Mouse (Mus musculus) cerebellum, adult 11 months (tissue): ENCODE data around the gene Rita1.

ENCODE experiments used
- DNase-seq: peaks from one replicate; pipeline ENCODE4 v3.0.0; 2022

Gene Rita1

GRCm38 (mm10) chr5:120570289-120570897, 42.0 kb downstream of the Rita1 start:
- DNase-seq, result no peak

GRCm38 (mm10) chr5:120569791-120570190, 42.6 kb downstream of the Rita1 start:
- DNase-seq, result no peak

- no peak for DNase-seq
Measured at GRCm38 (mm10) chr5:120568964-120569363, 43.4 kb downstream of the Rita1 start.

- DNase-seq, result peak; percentile 56
Measured at GRCm38 (mm10) chr5:120568336-120568768, 44.0 kb downstream of the Rita1 start.

GRCm38 (mm10) chr5:120567761-120568211, 44.6 kb downstream of the Rita1 start:
- DNase-seq, result peak; percentile 54

GRCm38 (mm10) chr5:120567253-120567701, 45.1 kb downstream of the Rita1 start:
- peak; percentile 51 for DNase-seq

GRCm38 (mm10) chr5:120566681-120567252, 45.6 kb downstream of the Rita1 start:
- peak; percentile 55 for DNase-seq

- DNase-seq, result peak; percentile 87
Measured at GRCm38 (mm10) chr5:120566101-120566500, 46.3 kb downstream of the Rita1 start.

- DNase-seq, result peak; percentile 33
Measured at GRCm38 (mm10) chr5:120565171-120565905, 47.1 kb downstream of the Rita1 start.

GRCm38 (mm10) chr5:120563914-120564311, 48.5 kb downstream of the Rita1 start:
- DNase-seq, result no peak

GRCm38 (mm10) chr5:120562956-120563913, 49.2 kb downstream of the Rita1 start:
- DNase-seq, result peak; percentile 34

- peak; percentile 78 for DNase-seq
Measured at GRCm38 (mm10) chr5:120560616-120561311, 51.6 kb downstream of the Rita1 start.

- DNase-seq, result peak; percentile 51
Measured at GRCm38 (mm10) chr5:120560129-120560615, 52.2 kb downstream of the Rita1 start.

GRCm38 (mm10) chr5:120558762-120559161, 53.6 kb downstream of the Rita1 start:
- DNase-seq, result no peak

- DNase-seq, result no peak
Measured at GRCm38 (mm10) chr5:120558041-120558440, 54.3 kb downstream of the Rita1 start.

- DNase-seq, result no peak
Measured at GRCm38 (mm10) chr5:120555871-120556270, 56.5 kb downstream of the Rita1 start.

- no peak for DNase-seq
Measured at GRCm38 (mm10) chr5:120550673-120551072, 61.7 kb downstream of the Rita1 start.

- DNase-seq, result no peak
Measured at GRCm38 (mm10) chr5:120550137-120550536, 62.3 kb downstream of the Rita1 start.

GRCm38 (mm10) chr5:120548236-120548850, 64.0 kb downstream of the Rita1 start:
- no peak for DNase-seq
